Mouse (Mus musculus) kidney, adult 2 months (tissue): ENCODE results near the gene Anks1.

Experiments
- CTCF ChIP-seq: fragments of 200-500 bp; conservative IDR thresholded peaks from 2 replicates; pipeline ENCODE4 v1.5.1; 2011; ENCODE audit warnings: low read depth, mild to moderate bottlenecking, control low read depth, low read length, moderate library complexity, mixed read lengths; ENCODE audit not compliant: insufficient read depth, insufficient read length
- POLR2A ChIP-seq: fragments of 200-500 bp; IDR thresholded peaks from one replicate; pipeline ENCODE4 v1.6.1; 2011; ENCODE audit warnings: low read depth, low read length, control low read depth

DNA sequence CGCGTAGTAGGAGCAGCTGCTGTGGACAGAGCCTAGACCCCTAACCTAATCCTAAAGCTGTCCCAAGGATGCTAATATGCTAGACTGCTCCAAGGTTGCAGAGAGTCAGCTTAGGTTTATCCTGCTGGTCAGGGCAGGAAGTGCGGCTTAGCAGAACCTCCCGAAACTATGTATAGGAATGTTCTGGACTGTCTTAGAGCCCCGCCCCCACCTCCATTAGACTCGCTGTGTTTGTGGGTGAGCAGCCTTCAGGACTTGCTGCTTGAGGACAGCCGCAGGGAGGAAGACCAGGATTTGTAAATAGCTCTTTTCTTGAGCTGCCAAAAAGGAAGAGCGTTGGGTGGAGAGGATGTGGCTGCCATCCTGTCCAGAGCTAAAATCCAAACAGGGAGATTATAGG lies 60.3 kb downstream of the Anks1 start:
- TF ChIP-seq CTCF (peak; percentile 36; the same call in 1 of the 2 replicates), POLR2A (no peak)
